Mouse (Mus musculus): ENCODE results near the gene Rps27l.
"Not testable (repeated sequence)": the region's sequence is repeated elsewhere in the genome, so short reads cannot be mapped to it uniquely, and the experiment has no call there.

Rps27l gene

DNA sequence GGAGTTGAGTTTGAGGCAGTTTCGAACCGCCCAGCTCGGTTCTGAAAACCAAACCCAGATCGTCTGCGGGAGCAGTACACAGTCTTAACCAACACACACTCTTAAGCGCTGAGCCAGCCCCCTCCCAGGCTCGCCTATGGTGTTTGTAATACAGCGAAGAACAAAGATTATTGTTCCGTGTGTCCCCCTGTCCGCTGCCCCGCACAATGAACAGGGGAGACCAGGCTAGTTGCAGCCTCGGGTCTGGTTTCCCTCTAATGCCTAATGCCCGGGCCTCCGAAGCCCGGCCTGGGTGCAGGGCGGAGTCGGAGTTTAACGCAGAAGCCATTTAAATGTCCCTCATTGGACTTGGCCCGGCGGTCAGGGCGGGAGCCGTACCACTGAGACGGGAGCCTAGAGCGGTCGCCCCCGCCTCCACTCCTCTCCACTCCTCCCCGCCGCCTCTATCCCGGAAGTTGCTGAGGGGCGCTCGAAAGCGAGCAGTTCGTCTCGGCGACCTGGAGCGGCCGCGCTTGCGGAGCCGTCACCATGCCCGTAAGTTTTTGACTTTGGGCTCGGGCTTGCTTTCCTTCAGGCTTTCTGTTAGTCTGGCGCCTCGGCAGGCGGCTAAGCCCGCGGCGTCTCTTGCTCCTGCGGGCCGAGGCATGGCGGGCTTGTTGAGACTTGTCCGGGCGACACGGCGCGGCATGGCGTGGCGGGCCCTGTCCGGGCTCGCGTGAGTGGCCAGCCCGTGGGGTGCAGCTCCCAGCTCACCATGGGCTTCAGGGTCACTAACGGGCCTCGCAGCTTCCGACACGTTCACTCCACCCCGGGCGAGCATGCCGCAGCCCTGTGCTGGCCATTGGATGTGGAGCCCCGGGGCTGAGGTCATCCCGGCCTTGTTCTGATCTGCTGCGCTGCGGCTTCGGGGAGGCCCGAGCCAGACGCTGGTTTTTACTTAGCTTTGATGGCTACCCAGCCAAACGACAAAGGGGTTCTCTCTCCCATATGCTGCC, at the start of gene Rps27l:
Rps27l (plus strand) TSS at position 440 of the 995 bp plus-strand sequence.
- DNase-seq, result peak; percentile 90

DNA sequence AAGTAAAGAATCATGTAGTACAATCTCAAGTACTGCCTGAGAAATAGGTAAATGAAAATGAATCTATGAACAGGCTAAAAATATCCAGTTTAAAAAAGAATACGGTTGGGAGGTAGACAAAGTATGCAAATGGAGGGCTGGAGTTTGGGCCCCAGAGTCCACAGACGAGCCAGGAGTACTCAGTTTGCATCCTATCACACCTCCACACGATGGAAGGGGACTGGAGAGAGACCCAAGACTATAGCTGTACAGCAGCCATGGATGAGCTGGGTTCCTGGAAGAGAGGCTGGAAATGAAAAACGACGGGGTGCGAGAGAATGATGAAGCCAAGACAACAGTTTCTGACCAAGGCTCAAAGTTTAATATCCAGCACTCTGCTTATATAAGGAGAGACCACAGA, 48.9 kb upstream of the Rps27l start:
- DNase-seq, result no peak

- no peak for DNase-seq
These were observed 48.0 kb upstream of the Rps27l start for GRCm38 (mm10) chr9:66897851-66898250.

GRCm38 (mm10) chr9:66899072-66899471, 46.8 kb upstream of the Rps27l start:
- no peak for DNase-seq

GRCm38 (mm10) chr9:66899526-66899925, 46.4 kb upstream of the Rps27l start:
- DNase-seq, result no peak

- DNase-seq, result no peak
These were observed 39.9 kb upstream of the Rps27l start for GRCm38 (mm10) chr9:66905990-66906389.

- DNase-seq, result no peak
These were observed 38.8 kb upstream of the Rps27l start for GRCm38 (mm10) chr9:66907126-66907525.

- DNase-seq, result no peak
These were observed 38.0 kb upstream of the Rps27l start for GRCm38 (mm10) chr9:66907746-66908397.

GRCm38 (mm10) chr9:66909922-66910321, 36.0 kb upstream of the Rps27l start:
- no peak for DNase-seq

- no peak for DNase-seq
These were observed 35.2 kb upstream of the Rps27l start for GRCm38 (mm10) chr9:66910677-66911076.

DNA sequence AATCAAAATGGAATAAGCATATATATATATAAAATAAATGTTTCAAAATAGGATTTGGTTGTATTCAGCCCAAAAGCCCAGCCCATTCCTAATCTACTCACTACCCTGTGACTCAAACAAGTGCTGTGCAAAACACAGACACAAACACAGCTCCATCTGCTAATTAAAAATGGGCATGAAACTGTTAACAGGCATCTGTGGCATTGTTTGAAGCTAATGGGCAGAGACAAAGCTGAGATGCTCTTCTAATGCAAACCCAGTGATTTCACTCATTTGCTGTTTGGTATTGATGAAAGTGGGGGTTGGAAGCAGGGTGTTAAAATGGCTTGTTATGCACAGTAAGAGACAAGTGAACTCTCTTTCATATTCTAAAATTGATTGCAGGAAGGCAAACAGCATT, 33.6 kb upstream of the Rps27l start:
- no peak for DNase-seq

DNA sequence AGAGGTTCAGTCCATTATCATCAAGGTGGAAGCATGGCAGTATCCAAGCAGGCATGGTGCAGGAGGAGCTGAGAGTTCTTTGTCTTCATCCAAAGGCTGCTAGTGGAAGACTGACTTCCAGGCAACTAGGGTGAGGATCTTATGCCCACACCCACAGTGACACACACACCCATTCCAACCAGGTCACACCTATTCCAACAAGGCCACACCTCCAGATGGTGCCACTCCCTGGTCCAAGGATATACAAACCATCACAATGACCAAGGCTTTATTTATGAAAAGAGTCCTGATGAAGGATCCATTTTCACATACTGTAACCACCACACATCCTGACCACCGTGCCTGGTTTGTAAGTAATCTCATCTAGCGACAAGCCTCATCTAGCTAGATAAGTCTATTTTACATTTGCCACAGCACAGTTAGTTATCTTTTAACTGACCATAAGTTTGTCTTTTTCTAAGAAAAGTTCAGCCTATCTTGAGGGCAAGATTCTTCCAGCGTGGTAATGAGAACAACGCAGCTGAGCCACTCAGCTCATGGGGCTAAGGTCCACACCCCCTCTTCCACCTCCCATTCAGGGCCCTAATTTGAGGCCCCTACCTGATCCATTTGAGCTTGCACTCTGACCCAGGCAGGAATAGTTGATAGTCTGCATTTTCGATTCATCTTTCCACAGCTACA, 32.5 kb upstream of the Rps27l start:
- DNase-seq, result not testable (repeated sequence)

- no peak for DNase-seq
These were observed 31.3 kb upstream of the Rps27l start for GRCm38 (mm10) chr9:66914540-66914939.

GRCm38 (mm10) chr9:66915401-66915800, 30.5 kb upstream of the Rps27l start:
- DNase-seq, result no peak

GRCm38 (mm10) chr9:66915869-66916785, 29.8 kb upstream of the Rps27l start:
- no peak for DNase-seq

DNA sequence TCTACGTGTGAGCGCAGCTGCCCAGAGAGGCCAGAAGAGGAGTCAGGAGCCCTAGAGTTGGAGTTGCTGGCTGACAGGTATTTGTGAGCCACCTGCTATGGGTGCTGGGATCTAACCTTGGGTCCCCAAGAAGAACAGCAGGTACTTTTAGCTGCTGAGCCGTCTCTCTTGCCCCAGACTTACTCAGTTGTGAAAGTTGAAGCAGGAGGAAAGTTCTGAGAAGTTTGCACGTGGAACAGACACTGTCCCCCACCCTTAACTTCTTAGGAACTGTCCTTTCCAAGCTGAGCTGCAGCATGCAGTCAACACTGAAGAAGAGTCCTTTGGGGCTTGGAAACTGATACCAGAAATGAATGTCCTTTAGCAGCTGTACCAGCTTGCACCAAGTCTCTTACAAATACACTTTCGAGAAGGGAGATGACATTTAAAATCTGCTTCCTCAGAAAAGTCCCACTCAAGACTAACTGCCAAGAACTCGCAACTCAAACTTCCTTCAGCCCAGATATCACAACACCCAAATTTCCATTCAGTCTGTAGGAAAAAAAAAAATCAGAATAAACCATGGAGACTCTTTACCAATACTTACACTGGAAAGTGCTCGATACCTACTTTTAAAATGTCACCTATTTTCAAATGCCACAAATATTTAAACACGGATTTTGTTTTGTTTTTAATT, 28.5 kb upstream of the Rps27l start:
- DNase-seq, result no peak

DNA sequence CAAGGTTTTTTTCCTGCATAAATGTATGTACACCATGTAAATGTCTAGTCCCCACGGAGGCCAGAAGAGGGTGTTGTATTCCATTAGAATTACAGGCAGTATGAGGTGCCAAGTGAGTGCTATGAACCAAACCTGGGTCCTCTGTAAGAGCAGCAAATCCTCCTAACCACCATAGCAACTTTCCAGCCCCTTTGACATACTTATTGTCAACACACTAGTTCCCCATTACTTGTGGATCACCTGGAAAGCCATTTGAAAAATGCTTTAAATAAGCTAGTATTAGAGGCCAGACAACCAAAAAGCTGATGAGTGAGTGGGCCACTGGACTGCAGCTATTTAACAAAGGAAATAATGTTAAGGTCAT, 28.0 kb upstream of the Rps27l start:
- DNase-seq, result no peak

- no peak for DNase-seq
These were observed 27.1 kb upstream of the Rps27l start for GRCm38 (mm10) chr9:66918672-66919330.

DNA sequence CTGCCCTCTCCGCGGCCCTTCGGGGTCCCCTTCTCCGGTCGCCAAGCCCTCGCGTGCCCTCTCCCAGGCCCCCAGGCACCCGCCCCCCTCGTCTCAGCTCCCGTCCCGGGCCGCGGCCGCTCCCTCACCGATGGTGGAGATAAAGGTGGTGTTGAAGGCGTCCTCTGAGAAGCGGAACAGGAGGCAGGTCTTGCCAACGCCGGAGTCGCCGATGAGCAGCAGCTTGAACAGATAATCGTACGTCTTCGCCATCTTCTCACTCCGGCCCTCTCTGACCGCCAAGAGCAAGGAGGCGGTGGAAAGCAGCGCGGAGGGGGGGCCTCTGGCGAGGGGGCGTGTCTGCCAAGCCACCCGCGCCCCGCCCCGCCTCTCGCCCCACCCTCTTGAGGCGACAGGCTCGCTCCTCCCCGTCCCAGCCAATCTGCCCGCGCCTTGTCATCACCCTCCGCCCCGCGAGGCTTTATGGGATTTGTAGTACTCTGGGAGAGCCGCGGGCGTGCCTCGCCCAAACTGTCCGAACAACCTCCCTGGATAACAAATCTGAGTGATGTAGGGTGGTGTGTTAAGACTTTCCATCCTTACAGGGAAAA, 26.4 kb upstream of the Rps27l start, which contains the start of gene Rab8b:
Rab8b (minus strand) TSS at position 306 of the 590 bp plus-strand sequence.
- DNase-seq, result peak; percentile 98

DNA sequence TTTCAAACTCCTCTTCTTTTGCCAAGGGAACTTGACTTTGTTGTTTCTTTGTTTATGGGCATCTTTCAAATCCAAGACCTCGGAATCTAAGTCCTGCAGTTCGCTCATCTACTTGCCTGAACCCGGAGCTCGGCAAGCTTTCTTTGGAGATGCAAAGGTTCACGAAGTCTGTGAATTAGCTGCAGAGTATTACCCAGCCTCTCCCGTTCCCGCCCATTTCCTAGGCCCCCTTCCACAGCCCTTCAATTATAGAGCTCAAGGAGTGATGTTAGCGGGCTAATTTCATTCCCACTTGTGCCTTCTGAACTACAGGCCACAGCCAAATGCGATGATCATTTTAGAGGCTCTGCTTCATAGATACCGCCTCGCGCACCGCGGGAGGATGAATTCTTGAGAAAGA, 25.9 kb upstream of the Rps27l start:
- DNase-seq, result no peak
